Mouse (Mus musculus): Measurements from ENCODE around the gene Txn1. TPM values are rescaled to one million over a fixed set of nuclear protein-coding genes. Genes with fewer than 3 reads are reported as not detected.

Txn1 gene
- polyA plus RNA-seq, 1 experiment = 381 TPM

DNA sequence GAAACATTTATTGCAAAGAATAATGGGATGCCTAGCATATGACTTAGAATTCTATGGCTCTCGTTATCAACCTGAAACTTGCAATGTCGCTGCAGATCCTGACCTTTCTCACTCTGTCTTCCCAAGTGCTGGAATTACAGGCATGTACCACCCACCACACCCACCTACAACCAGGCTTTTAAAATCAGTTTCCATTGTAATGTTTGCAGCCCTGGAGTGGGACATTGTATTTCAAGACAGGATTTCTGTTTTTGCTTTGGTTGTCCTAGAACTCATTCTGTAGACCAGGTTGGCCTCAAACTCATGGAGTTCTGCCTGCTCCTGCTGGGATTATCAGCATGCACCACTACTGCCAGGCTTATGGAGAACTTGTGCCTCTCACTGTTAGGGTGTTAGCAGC lies 13.3 kb downstream of the Txn1 start:
- peaks cover 52% of the 10 kb centered on the region for H3K36me3 ChIP-seq (ENCODE audit: control insufficient read depth, insufficient read depth)
- no peaks in the 10 kb centered on the region for H3K27me3 ChIP-seq (ENCODE audit: control insufficient read depth, insufficient read depth, insufficient read length)
- H3K4me2 ChIP-seq (ENCODE audit: low read depth) = no peak overlapping the region
- H3ac ChIP-seq (ENCODE audit: control insufficient read depth, insufficient read length) = no peak overlapping the region
- TF ChIP-seq SRF (IDR thresholded peaks at IDR 0.05; ENCODE audit: control insufficient read depth, insufficient read length, low read depth) (no peak), REST (IDR thresholded peaks at IDR 0.05; ENCODE audit: insufficient read depth, insufficient read length) (no peak), POLR2AphosphoS2 (IDR thresholded peaks at IDR 0.05; ENCODE audit: insufficient read length, low read depth) (no peak), TCF12 (IDR thresholded peaks at IDR 0.05; ENCODE audit: insufficient read depth, poor library complexity, severe bottlenecking) (no peak), CEBPB (IDR thresholded peaks at IDR 0.05; ENCODE audit: insufficient read depth, poor library complexity, severe bottlenecking) (no peak), USF1 (IDR thresholded peaks at IDR 0.05; ENCODE audit: low read depth) (no peak), MYOG (IDR thresholded peaks at IDR 0.05; ENCODE audit: control insufficient read depth in 1 of 3, insufficient read depth in 1 of 3, insufficient read length in 2 of 3, low read depth in 2 of 3) (no peak), MAX (IDR thresholded peaks at IDR 0.05; ENCODE audit: low read depth) (no peak), E2F4 (IDR thresholded peaks at IDR 0.05; ENCODE audit: insufficient read depth) (no peak), TCF3 (IDR thresholded peaks at IDR 0.05; ENCODE audit: insufficient read length, low read depth) (no peak)
- no peaks in the 10 kb centered on the region for H3K79me2 ChIP-seq (ENCODE audit: control insufficient read depth, insufficient read depth)
- no peak overlapping the region for H3K4me3 ChIP-seq

DNA sequence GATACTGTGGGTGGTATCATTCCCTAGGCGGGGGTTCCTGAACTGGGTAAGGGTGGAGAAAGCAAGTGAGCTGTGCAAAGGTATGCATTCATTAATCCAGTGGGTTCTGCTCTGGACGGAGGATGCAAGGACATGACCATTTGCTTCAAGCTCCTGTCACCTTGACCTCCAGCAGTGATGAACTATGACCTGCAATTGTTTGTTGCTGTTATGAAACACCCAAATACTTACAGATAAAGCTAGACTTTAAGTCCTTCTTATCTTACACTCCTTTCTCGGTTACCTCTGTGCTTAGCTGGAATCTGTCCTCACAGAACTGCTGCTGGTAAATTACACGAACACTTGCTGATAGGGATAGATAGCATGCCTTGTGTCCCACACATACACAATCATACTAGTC lies 15.6 kb downstream of the Txn1 start:
- Histone ChIP-seq H3ac (ENCODE audit: control insufficient read depth, insufficient read length) (no peak overlapping the region), H3K79me2 (ENCODE audit: control insufficient read depth, insufficient read depth) (no peaks in the 10 kb centered on the region), H3K4me2 (ENCODE audit: low read depth) (no peak overlapping the region), H3K27me3 (ENCODE audit: control insufficient read depth, insufficient read depth, insufficient read length) (no peaks in the 10 kb centered on the region), H3K36me3 (ENCODE audit: control insufficient read depth, insufficient read depth) (peaks cover 34% of the 10 kb centered on the region), H3K4me3 (no peak overlapping the region)
- TF ChIP-seq E2F4 (IDR thresholded peaks at IDR 0.05; ENCODE audit: insufficient read depth) (no peak), POLR2A (IDR thresholded peaks at IDR 0.05; ENCODE audit: insufficient read length, low read depth) (no peak), USF1 (IDR thresholded peaks at IDR 0.05; ENCODE audit: low read depth) (no peak)

- H3K36me3 ChIP-seq (ENCODE audit: control insufficient read depth, insufficient read depth) = peaks cover 4% of the 10 kb centered on the region
- H3K79me2 ChIP-seq (ENCODE audit: control insufficient read depth, insufficient read depth) = no peaks in the 10 kb centered on the region
- no peaks in the 10 kb centered on the region for H3K27me3 ChIP-seq (ENCODE audit: control insufficient read depth, insufficient read depth, insufficient read length)
- TF ChIP-seq MYOD1 (IDR thresholded peaks at IDR 0.05; ENCODE audit: control insufficient read depth in 1 of 3, insufficient read length in 2 of 3, low read depth in 2 of 3) (no peak), TCF12 (IDR thresholded peaks at IDR 0.05; ENCODE audit: insufficient read depth, poor library complexity, severe bottlenecking) (no peak), SRF (IDR thresholded peaks at IDR 0.05; ENCODE audit: control insufficient read depth, insufficient read length, low read depth) (no peak), POLR2A (IDR thresholded peaks at IDR 0.05; ENCODE audit: insufficient read length, low read depth) (no peak), TCF3 (IDR thresholded peaks at IDR 0.05; ENCODE audit: insufficient read length, low read depth) (no peak), POLR2AphosphoS2 (IDR thresholded peaks at IDR 0.05; ENCODE audit: insufficient read length, low read depth) (no peak), MYOG (IDR thresholded peaks at IDR 0.05; ENCODE audit: control insufficient read depth in 1 of 3, insufficient read depth in 1 of 3, insufficient read length in 2 of 3, low read depth in 2 of 3) (no peak), REST (IDR thresholded peaks at IDR 0.05; ENCODE audit: insufficient read depth, insufficient read length) (no peak), E2F4 (IDR thresholded peaks at IDR 0.05; ENCODE audit: insufficient read depth) (no peak), USF1 (IDR thresholded peaks at IDR 0.05; ENCODE audit: low read depth) (no peak), MAX (IDR thresholded peaks at IDR 0.05; ENCODE audit: low read depth) (no peak), CEBPB (IDR thresholded peaks at IDR 0.05; ENCODE audit: insufficient read depth, poor library complexity, severe bottlenecking) (no peak)
- no peak overlapping the region for H3ac ChIP-seq (ENCODE audit: control insufficient read depth, insufficient read length)
- H3K4me3 ChIP-seq = no peak overlapping the region
- H3K4me2 ChIP-seq (ENCODE audit: low read depth) = no peak overlapping the region
These were observed 18.9 kb downstream of the Txn1 start for GRCm38 (mm10) chr4:57937292-57937691.

GRCm38 (mm10) chr4:57934181-57934580 lies 22.0 kb downstream of the Txn1 start:
- Histone ChIP-seq H3K79me2 (ENCODE audit: control insufficient read depth, insufficient read depth) (no peaks in the 10 kb centered on the region), H3K4me3 (no peak overlapping the region), H3K27me3 (ENCODE audit: control insufficient read depth, insufficient read depth, insufficient read length) (no peaks in the 10 kb centered on the region), H3ac (ENCODE audit: control insufficient read depth, insufficient read length) (no peak overlapping the region), H3K36me3 (ENCODE audit: control insufficient read depth, insufficient read depth) (no peaks in the 10 kb centered on the region), H3K4me2 (ENCODE audit: low read depth) (no peak overlapping the region)
- no peak for TF ChIP-seq CEBPB (IDR thresholded peaks at IDR 0.05; ENCODE audit: insufficient read depth, poor library complexity, severe bottlenecking)
- no peak for TF ChIP-seq REST (IDR thresholded peaks at IDR 0.05; ENCODE audit: insufficient read depth, insufficient read length)
- TF ChIP-seq USF1 (IDR thresholded peaks at IDR 0.05; ENCODE audit: low read depth) = no peak
- no peak for TF ChIP-seq SRF (IDR thresholded peaks at IDR 0.05; ENCODE audit: control insufficient read depth, insufficient read length, low read depth)
- TF ChIP-seq POLR2AphosphoS2 (IDR thresholded peaks at IDR 0.05; ENCODE audit: insufficient read length, low read depth) = no peak
- no peak for TF ChIP-seq POLR2A (IDR thresholded peaks at IDR 0.05; ENCODE audit: insufficient read length, low read depth)
- TF ChIP-seq MYOD1 (IDR thresholded peaks at IDR 0.05; ENCODE audit: control insufficient read depth in 1 of 3, insufficient read length in 2 of 3, low read depth in 2 of 3) = no peak
- TF ChIP-seq MAX (IDR thresholded peaks at IDR 0.05; ENCODE audit: low read depth) = no peak
- TF ChIP-seq E2F4 (IDR thresholded peaks at IDR 0.05; ENCODE audit: insufficient read depth) = no peak
- no peak for TF ChIP-seq TCF3 (IDR thresholded peaks at IDR 0.05; ENCODE audit: insufficient read length, low read depth)
- no peak for TF ChIP-seq TCF12 (IDR thresholded peaks at IDR 0.05; ENCODE audit: insufficient read depth, poor library complexity, severe bottlenecking)
- no peak for TF ChIP-seq MYOG (IDR thresholded peaks at IDR 0.05; ENCODE audit: control insufficient read depth in 1 of 3, insufficient read depth in 1 of 3, insufficient read length in 2 of 3, low read depth in 2 of 3)

GRCm38 (mm10) chr4:57930559-57931170 lies 25.5 kb downstream of the Txn1 start:
- no peak overlapping the region for H3K4me3 ChIP-seq
- no peaks in the 10 kb centered on the region for H3K36me3 ChIP-seq (ENCODE audit: control insufficient read depth, insufficient read depth)
- no peak overlapping the region for H3ac ChIP-seq (ENCODE audit: control insufficient read depth, insufficient read length)
- no peak overlapping the region for H3K4me2 ChIP-seq (ENCODE audit: low read depth)
- H3K27me3 ChIP-seq (ENCODE audit: control insufficient read depth, insufficient read depth, insufficient read length) = no peaks in the 10 kb centered on the region
- TF ChIP-seq USF1 (IDR thresholded peaks at IDR 0.05; ENCODE audit: low read depth) = no peak
- TF ChIP-seq REST (IDR thresholded peaks at IDR 0.05; ENCODE audit: insufficient read depth, insufficient read length) = no peak
- no peak for TF ChIP-seq MYOG (IDR thresholded peaks at IDR 0.05; ENCODE audit: control insufficient read depth in 1 of 3, insufficient read depth in 1 of 3, insufficient read length in 2 of 3, low read depth in 2 of 3)
- TF ChIP-seq POLR2AphosphoS2 (IDR thresholded peaks at IDR 0.05; ENCODE audit: insufficient read length, low read depth) = no peak
- no peak for TF ChIP-seq SRF (IDR thresholded peaks at IDR 0.05; ENCODE audit: control insufficient read depth, insufficient read length, low read depth)
- TF ChIP-seq POLR2A (IDR thresholded peaks at IDR 0.05; ENCODE audit: insufficient read length, low read depth) = no peak
- no peak for TF ChIP-seq MAX (IDR thresholded peaks at IDR 0.05; ENCODE audit: low read depth)
- no peak for TF ChIP-seq TCF12 (IDR thresholded peaks at IDR 0.05; ENCODE audit: insufficient read depth, poor library complexity, severe bottlenecking)
- TF ChIP-seq TCF3 (IDR thresholded peaks at IDR 0.05; ENCODE audit: insufficient read length, low read depth) = no peak
- no peak for TF ChIP-seq MYOD1 (IDR thresholded peaks at IDR 0.05; ENCODE audit: control insufficient read depth in 1 of 3, insufficient read length in 2 of 3, low read depth in 2 of 3)
- TF ChIP-seq CEBPB (IDR thresholded peaks at IDR 0.05; ENCODE audit: insufficient read depth, poor library complexity, severe bottlenecking) = no peak
- no peak for TF ChIP-seq E2F4 (IDR thresholded peaks at IDR 0.05; ENCODE audit: insufficient read depth)
- H3K79me2 ChIP-seq (ENCODE audit: control insufficient read depth, insufficient read depth) = no peaks in the 10 kb centered on the region
